Mouse (Mus musculus) Muller cell, postnatal 12 days (primary cell): ENCODE results near the gene Btn1a1.
A peak's percentile ranks its signal among the peaks of the same experiment; 100 is the strongest.

ENCODE experiments used
- DNase-seq: peaks from one replicate; pipeline ENCODE4 v3.0.0-alpha.2; 2015; ENCODE audit errors: inconsistent ontology term

Btn1a1 gene

GRCm38 (mm10) chr13:23483153-23483552 is 17.5 kb upstream of the Btn1a1 start:
- DNase-seq: no peak

GRCm38 (mm10) chr13:23475658-23476057 is 10.0 kb upstream of the Btn1a1 start:
- DNase-seq: peak; percentile 85

DNA sequence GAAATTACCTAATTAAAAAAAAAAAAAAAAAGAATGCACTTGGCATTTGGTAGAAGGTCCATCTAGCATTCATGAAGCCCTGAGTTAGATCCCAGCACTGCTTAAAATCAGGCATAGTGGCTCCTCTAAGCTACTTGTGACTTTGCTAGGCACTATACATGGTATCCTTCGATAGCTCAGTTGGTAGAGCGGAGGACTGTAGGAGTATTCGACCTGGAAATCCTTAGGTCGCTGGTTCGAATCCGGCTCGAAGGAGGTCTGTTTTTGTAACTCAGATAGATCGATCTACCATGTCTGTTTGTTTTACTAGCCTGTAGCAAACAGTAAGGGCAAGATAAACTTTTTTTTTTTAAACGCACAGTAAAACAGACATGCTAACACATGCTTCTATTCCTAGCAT is 1.2 kb upstream of the Btn1a1 start:
- DNase-seq: peak; percentile 69

GRCm38 (mm10) chr13:23466306-23466705 is 605 bp upstream of the Btn1a1 start:
- peak; percentile 15 for DNase-seq

GRCm38 (mm10) chr13:23464841-23465366 is 797 bp downstream of the Btn1a1 start:
- DNase-seq: peak; percentile 17

GRCm38 (mm10) chr13:23464224-23464637 is 1.5 kb downstream of the Btn1a1 start:
- DNase-seq: peak; percentile 46

DNA sequence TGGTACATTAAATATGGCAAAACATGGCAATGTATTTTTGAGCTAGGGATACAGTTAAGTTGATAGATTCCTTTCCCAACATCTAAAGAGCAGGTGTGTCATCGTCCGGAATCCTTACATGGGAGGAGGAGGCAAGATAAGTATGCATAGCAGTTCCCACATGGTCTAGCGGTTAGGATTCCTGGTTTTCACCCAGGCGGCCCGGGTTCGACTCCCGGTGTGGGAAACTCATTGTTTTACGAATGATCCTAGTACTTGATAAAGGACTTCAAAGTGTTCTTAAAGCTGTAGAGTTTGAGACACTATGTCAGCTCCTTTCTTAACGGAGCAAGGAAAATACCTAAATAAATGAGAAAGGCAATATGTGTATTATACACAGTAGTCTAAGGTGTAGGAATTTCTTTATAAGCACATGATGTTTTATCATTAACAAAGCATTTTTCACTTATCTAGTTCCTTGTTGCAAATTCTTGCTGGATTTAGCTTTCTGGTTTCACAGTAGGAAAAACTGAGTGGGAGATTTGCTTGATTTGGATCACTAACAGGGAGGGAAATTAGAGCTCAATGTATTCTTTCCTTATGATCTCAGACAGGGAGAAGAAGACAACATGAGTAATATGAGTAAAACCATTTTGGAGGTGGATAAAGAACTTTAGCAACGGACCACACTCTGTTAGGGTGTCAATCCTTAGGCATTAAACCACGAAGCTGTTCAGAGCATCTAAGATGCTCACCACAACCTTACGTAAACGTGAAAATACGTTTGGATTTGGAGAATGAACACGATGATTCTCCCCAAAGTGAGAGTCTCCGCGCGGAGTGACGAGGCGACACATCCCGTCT is 2.1 kb downstream of the Btn1a1 start:
- peak; percentile 88 for DNase-seq

- DNase-seq: no peak
Observed at GRCm38 (mm10) chr13:23462669-23463068, 3.0 kb downstream of the Btn1a1 start.

GRCm38 (mm10) chr13:23462063-23462462 is 3.6 kb downstream of the Btn1a1 start:
- no peak for DNase-seq

GRCm38 (mm10) chr13:23459264-23459846 is 6.3 kb downstream of the Btn1a1 start:
- no peak for DNase-seq

DNA sequence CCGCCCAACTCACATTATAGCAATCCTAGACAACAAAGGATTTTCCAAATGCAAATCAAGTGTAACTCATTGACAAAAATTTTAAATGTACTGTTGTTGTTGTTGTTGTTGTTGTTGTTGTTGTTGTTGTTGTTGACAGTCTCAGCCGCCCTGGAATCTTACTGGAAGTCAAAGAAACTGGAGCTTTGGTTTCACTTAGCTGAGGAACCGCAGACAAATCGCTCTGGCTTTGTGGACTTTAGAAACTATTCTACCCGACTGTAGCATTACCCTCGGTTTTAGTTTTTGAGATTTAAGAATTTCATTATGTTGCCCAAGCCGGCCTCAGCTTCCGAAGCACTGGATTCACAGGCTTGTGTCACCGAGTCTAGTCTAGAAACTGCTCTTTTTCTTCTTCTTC is 11.8 kb downstream of the Btn1a1 start:
- DNase-seq: no peak

- peak; percentile 91 for DNase-seq
Observed at GRCm38 (mm10) chr13:23453362-23453862, 12.3 kb downstream of the Btn1a1 start.

DNA sequence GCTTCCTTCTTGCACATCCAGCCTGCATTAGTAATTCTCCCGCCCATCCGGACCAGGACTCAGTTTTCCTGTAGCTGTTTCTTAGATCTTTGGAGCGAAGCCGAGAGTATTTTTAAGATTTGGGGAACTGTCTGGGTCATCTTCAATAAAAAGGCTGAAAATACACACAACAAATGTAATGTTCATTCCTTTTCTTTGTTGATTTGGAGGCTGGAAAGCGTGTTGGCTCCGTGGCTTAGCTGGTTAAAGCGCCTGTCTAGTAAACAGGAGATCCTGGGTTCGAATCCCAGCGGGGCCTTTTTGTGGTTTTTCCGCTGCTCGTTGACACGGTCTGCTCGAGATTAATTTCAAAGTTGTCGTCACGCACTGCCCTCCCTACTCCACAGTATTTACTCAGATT is 15.3 kb downstream of the Btn1a1 start:
- DNase-seq: peak; percentile 82

DNA sequence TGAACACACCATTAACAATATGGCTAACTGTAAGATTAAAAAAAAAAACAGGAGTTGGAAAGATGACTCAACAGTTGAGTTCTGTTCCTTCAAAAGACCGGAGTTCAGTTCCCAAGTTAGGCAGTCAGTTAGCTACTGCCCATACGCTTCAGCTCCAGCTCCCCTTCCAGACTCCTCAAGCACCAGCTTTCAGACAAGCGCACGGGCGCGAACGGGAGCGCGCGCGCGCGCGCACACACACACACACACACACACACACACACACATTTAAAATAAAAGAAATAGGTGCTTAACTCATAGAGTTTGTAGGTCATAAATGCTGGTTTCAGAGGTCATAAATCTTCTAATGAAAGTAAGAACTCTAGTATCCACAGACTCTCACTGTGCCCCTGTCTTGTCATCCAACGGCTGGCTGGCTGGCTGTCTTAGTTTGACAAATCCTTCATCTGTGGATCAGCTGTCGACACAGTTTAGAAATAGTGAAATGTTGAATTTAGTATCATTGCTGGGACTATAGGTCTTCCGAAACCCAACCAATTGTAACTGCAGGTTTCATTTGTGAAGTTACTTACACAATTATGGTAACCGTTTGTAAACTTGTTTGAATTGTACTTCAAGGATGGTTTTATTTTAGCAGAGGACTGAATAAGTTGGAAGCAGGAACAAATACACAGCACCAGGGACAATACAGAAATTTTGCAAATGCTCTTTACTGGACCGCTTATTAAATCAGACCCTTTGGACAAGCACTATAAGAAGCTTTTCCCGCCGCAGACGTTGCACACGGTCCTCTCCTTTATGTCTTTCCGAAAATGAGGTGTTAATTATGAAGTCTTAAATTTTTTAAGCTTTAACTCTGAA is 16.2 kb downstream of the Btn1a1 start:
- DNase-seq: peak; percentile 72

GRCm38 (mm10) chr13:23448758-23449157 is 16.9 kb downstream of the Btn1a1 start:
- DNase-seq: no peak

DNA sequence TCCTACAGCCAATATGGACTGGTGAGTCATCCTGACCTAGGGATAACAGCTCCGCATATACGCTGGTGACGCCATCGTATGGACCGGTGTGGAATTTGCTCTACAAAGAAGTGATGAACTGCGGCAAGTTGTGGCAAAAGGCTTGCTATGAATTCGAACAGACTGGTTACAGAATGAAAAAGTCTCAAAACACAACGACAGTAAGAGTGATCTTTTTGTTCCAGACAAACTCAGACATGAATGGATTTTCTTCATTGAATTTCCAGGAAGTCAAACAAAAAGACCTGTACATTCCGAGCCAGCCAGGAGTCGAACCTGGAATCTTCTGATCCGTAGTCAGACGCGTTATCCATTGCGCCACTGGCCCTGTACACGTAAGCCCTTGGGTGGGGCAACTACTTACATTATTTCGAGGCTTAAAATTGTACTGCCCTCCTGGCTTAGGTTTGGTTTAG is 19.2 kb downstream of the Btn1a1 start:
- peak; percentile 86 for DNase-seq

DNA sequence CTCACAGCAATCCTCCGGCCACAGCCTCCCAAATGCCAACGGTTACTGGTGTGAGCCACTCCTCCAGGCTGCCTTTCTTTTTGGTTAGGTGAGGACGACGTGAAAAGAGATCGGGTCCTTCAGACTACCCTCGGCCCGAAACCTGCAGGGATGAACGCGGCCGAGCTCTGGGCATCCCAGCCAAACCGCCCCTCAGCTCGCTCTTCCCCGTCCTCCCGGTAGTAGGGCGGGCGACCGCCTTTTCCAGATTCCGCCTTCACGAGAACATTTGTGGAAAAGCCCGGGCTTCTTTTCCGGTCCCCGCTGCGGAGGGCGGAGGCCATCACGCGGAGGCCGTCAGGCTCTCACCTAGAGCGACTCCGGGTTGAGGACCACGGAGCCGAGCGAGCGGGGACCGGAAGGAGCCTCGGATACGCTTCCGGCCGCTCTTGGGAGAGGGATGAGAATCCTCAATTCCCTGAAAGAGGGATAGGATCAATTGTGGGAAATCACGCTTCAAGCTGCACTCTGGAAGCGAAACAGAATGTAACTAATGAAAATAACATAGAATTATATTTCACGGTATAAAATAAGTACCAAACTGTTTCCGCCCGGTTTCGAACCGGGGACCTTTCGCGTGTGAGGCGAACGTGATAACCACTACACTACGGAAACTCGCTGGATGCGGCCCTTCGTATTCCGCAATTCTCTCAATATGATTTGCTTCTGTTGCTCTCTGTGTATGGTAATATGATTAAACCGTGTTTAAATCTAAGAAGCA is 20.0 kb downstream of the Btn1a1 start:
- DNase-seq: peak; percentile 90

DNA sequence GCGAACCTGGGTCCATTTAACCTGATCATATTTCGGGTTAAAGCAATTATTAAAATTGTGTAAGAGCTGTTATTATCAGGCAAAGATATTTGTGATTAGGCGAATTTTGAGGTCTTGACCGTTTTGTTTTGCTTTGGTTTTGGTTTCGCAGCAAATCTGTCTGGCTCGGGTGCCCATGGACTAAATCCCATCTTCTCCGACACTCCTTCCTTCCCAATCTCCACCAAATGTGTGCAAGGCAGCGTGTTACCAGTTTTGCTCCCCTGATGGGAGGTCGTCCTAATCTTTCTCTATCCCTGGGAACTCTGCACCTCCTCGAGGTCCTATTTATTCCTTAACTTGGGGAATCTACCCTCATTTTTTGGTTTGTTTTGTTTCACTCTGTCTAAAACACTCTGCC is 20.5 kb downstream of the Btn1a1 start:
- DNase-seq: no peak

DNA sequence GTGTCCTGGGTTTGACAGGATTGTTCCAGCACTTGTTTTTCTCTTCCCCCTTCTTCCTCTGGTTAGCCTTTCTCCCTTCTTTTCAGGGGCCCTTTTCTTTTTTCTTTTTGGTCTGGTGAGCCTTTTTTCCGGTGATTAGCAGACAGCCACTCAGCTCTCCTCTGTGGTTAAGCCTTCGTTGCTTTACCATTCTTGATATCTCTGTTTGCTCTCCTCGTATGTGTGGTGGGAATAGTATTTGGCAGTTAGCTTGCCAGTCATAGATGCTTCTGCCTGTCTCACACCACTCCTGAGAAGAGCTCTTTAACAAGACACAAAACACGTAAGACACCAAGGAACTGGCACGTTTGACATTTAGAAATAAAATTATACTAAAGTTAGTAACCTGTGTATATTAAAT is 21.2 kb downstream of the Btn1a1 start:
- no peak for DNase-seq

GRCm38 (mm10) chr13:23439901-23440300 is 25.8 kb downstream of the Btn1a1 start:
- no peak for DNase-seq

GRCm38 (mm10) chr13:23438521-23438920 is 27.2 kb downstream of the Btn1a1 start:
- DNase-seq: peak; percentile 71
